Mouse (Mus musculus) layer of hippocampus, adult 11-12 months (tissue): ENCODE results near the gene Ahctf1.
"Not testable (repeated sequence)": the region's sequence is repeated elsewhere in the genome, so short reads cannot be mapped to it uniquely, and the experiment has no call there.

Source experiments
- DNase-seq: peaks from one replicate; pipeline ENCODE4 v3.0.0; 2022; ENCODE audit warnings: low spot score

Ahctf1 gene

GRCm38 (mm10) chr1:179803513-179804139, at the start of gene Ahctf1:
Gene Ahctf1 (minus strand): TSS chr1:179803680.
- peak; percentile 98 for DNase-seq

DNA sequence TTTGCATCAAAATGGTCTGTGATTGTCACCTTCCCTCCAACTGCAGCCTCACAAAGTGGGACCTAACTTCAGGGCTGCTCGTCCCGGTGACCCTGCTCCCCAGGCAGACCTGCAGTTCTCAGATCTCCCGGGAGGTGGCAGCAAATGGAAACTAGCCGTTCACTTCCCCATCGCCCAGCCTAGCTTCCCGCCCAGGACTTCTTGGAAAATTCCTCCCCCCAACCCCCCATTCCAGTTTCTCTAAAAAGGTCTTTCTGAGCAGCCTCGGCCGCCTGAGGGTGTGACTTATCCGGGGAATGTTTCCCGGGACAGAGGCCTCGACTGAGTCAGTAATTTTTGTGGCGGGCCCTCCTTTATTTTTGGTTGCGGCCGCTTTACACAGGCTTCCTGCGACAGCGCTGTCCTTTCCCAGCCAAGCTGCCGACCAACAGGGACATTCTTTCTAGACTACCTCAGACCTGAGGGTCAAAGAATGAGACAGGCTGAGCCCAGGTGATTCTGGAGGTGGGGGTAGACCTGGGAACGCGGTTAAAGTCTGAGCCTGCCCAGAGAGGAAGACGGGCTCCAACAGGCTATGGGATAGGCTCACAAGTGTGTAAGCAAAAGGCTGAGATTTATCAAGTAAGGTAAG, 44.4 kb upstream of the Ahctf1 start:
- DNase-seq = peak; percentile 86

DNA sequence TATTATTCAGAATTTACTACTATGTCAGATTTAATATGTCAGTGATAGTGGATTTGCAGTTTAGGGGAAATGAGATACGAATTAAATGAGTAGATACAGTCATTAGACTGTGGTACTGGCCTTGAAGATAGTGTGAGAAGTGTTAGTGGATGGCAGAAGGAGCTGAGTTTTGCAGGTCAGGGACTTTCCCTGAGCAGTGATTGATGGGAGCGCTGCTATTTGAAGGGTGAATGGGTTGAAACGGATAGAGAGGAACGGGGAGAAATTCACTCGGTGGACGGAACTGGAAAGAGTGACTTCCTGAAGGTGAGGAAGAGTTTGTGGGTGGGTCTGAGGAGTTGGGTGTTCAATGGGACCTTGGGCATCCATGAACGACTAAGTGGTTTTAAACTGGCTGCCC, 43.7 kb upstream of the Ahctf1 start:
- no peak for DNase-seq

DNA sequence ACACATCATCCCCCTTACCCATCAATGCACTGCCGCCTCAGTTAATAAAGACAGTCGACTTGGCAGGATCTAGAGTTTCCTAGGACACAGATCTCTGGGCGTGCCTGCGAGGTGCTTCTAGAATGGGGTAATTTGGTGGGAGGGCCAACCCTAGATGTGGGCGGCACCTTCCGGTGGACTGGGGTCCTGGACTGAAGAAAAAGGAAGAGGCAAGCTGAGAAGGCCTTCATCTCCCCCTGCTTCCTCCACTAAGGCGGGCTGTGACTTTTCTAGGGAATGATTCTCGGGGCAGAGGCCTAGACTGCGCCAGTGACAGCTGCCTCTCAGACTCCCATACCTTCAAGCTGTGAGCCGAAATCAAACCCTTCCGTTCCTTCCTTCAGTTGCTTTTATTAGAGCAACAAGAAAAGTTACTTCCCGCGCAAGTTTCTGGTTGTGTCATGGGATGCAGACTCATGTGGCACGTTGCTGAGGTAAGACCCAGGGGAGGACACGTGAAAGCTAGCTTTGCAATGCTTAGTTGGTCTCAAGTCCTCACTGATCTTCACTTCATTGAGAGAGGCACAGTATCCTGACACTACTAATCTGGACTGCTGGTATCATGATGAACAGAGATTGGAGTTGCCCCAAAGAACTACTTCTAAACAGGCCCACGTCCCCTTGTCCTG, 42.5 kb upstream of the Ahctf1 start:
- no peak for DNase-seq

DNA sequence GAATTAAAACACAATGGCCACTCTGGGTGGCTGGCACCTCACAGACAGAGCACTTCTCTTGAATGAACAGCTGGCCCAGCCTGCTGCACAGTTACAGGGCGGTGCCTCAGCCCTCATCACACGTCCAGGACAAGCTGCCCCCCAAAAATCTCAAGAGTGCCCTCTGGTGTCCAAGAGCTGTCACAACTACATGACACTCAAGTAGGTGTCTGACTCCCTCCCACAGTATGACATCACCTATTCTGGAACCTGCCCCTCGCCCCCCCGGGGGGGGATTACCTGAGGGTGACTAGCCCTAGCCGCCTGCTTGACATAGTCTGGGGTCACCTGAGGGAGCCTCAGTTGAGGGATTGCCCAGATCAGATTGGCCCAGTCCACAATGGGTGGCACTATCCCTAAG, 41.4 kb upstream of the Ahctf1 start:
- peak; percentile 53 for DNase-seq

- no peak for DNase-seq
Observed at GRCm38 (mm10) chr1:179843981-179844380, 40.5 kb upstream of the Ahctf1 start.

- peak; percentile 32 for DNase-seq
Observed at GRCm38 (mm10) chr1:179842568-179842967, 39.1 kb upstream of the Ahctf1 start.

DNA sequence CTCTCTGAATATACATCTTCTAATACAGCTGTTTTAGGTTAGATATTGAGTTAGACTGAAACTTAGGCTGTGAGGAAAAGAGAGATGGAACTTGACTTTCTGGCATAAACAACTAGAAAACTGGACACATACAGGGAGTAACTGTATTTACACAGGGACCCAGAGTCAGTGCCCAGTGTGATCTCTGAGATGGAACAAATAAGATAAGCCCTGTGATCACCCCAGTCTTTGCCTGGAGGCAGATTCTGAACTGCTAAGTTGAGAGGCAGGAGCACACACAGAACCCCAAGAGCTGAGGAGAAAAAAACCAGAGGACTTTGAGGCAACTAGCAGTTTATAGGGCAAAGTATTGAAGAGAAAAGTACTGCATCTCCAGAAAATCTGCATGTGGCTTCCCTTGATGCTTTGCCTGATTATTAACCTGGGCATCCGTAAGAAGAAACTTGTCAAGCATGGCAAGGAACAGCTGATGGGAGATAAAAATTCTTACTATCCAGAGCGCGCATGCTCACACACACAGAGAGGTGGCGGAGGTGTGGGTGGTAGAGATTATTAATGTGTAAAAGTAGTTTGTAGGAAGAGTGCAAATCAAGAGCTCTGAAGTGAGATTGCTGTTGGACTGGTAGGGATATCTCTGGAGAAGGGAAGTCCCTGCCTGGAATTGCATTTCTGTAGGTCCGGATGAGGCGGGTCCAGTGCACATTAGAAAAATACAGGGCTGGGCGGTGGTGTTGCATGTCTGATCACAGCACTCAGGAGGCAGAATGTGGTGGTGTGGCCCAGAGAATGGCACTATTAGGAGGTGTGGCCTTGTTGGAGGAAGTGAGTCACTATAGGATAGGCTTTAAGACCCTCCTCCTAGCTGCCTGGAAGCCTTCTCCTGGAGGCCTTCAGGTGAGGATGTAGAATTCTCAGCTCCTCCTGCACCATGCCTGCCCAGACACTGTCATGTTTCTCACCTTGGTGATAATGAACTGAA, 33.2 kb upstream of the Ahctf1 start:
- no peak for DNase-seq

GRCm38 (mm10) chr1:179835753-179836425, 32.4 kb upstream of the Ahctf1 start:
- no peak for DNase-seq

GRCm38 (mm10) chr1:179833596-179833995, 30.1 kb upstream of the Ahctf1 start:
- DNase-seq = no peak

DNA sequence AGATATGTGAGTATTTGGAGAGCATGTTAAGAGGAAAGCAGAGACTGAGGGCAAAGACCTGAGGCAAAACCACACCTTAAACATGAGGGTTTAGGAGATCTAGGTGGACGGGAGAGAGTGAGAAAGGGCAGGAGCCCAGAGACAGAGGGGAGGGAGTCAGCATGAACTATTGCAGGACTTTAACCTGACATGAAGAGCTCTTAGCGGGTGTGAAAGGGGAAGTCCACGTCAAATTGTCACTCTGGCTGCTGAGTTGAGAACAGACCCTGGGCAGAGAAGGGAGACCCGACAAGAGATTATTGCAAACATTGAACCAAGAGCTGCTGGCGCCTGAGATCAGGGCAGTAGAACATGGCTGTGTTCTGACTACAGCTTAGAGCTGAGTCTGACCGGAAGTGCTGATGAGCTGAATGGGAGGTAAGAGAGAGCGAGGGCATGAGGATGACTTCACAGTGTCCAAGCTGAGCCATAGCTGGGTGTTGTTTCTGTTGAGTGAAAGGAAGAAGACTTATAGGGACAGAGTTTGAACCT, 29.3 kb upstream of the Ahctf1 start:
- no peak for DNase-seq

DNA sequence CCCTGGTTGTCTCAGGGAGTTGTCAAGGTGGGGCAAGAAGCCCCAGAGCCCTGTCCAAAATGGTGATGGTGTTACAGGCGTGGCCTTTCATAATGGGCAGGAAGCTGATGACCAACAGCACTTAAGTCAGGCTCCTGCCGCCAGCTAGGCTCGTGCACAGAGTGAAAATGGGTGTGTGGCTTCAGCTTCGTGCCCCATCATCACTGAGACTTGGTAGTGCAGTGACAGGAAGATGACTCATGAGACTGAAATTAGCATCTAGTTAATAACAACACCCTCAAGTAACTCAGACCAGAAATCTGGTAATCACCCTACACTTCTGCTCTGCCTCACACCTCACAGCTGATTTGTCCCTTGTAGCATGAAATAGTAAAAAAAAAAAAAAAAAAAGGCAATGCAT, 25.4 kb upstream of the Ahctf1 start:
- DNase-seq = no peak

DNA sequence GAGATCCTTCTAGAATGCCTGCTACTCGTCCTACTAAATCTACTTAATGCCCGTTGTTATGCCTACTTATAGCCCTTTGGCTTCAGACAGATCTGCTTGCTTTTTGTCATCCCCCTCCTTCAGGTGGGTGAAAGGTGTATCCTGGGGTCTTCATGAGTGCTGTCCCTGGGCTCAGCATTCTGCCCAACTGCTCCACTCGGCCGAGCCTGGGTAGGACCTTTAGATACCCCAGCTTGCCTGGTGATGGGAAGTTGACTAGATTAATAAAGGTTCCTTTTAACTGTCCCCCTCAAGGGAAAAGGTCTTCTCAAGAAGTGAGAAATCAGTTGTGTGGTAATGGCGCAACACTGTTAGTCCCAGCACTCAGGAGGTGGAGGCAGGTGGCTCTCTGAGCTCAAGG, 24.6 kb upstream of the Ahctf1 start:
- DNase-seq = no peak

DNA sequence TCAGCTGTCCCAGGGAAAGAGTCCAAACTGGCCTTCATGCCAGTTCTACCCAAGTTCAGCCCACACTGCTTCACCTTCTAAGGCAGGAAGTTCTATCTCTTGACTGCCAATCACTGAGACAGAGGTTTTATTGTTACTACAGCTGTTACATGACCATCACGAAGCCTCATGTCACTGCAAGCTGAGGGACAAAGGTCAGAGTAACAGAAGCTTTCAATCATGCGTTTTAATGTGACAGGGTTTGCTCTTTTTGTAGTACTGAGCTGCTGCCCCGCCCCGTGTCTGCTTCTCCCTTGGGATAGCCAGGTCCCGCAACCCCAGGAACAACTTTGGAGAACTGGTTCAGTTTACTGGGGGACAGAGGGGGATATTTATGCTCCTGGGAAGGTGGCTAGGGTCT, 21.1 kb upstream of the Ahctf1 start:
- no peak for DNase-seq

DNA sequence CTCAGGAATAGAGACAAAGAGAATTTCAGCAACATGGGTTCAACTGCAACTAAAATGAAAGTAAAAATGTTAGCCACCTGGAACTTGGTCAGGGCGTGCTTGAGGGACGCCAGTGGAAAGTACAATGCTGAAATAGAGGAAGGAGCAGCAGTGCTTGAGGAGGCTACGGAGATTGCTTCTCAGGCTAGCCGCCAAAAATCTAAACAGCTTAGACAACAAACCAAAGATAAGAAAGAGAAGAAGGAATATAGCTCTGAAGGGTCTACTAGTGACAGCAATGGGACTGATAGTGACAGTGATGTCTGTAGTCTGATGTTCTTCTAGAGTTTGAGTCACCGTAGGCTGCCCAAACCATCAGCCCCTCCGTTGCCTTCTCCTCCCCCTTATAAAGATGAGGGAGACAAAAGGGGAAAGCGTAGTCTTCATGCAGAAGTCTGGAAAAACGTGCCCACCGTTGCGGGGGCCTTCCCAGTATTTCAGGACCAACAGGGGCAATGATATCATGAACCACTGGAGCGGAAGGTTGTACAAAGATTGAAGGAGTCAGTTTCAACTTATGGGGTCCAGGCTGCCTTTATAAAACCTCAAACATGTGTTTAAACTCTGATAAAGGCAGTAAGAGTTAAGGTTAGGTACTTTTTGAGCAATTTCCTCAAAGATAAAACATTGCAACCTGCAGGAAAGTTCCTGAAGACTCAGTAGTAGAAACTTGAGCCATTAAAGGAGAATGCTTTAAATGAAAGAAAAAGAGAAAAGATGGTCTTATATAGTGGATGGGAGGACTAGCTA, 15.2 kb upstream of the Ahctf1 start:
- DNase-seq = not testable (repeated sequence)

DNA sequence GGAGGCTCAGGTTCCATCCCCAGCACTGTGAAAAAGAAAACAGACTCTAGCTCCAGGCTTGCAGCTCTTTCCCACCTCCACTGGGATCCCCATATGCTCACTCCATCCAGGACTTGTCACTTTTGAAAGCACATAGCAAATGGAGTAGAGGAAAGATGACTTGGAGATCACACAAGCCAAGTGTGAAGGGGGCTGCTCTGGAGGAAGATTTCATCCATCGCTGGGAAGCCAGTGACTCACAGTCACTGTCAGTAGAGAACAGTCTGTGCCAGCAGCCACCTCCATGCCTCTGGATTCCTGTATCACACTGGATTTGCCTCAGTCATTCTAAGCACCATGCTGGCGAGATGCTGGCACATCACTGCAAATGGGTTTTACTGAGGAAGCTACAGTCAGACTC, 11.1 kb upstream of the Ahctf1 start:
- DNase-seq = no peak

- DNase-seq = no peak
Observed at GRCm38 (mm10) chr1:179813385-179813784, 9.9 kb upstream of the Ahctf1 start.

GRCm38 (mm10) chr1:179808300-179808699, 4.8 kb upstream of the Ahctf1 start:
- no peak for DNase-seq

DNA sequence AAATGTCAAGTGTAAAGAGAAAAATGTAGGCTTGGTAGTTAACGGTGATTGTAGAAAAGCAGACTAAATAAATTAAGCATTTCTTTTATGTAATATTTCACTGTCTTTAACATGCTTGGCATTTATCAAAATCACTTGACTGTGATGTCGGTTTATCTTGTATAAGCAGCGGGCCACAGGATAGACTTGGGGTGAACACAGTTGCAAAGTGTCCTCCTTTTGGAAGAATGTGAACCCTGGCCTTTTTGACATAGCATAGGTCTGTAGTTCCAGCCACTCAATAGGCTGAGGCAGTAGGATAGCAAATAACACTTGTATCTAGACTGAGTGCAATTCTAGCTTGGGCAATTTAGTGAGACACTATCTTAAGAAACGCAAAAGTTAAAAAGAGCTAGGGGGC, 4.0 kb upstream of the Ahctf1 start:
- no peak for DNase-seq

DNA sequence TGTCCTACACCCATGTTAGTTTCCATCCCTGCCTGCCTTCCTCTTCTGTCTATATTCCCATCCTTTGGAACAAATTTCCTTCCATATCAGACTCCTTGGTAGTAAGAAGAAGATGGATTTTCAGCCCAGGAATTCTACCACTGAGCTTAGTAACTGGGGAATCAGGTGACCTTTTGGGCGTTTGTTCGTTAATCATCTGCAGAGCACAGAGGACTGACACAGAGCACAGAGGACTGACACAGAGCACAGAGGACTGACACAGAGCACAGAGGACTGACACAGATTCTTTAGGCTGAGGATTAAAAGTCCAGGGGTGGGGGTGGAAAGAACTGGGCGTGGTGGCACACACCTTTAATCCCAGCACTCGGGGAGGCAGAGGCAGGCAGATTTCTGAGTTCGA, 2.3 kb upstream of the Ahctf1 start:
- no peak for DNase-seq
